Mouse (Mus musculus) common myeloid progenitor, adult 5-6 weeks (primary cell): ENCODE data around the gene Pdss1. TPM values are rescaled to one million over a fixed set of nuclear protein-coding genes. Genes with fewer than 3 reads are reported as not detected.

ENCODE experiments used
- ATAC-seq: replicated peaks from 2 replicates; pipeline ENCODE4 v1.8.0; 2016; ENCODE audit warnings: low read depth, mild to moderate bottlenecking, moderate TSS enrichment, inconsistent platforms; ENCODE audit not compliant: poor library complexity, severe bottlenecking
- total RNA-seq: library from RNA; stranded (forward); fragments of 200-1000, 187-1606 nt; gene quantifications from 2 replicates; pipeline ENCODE4 v1.2.3, GENCODE M21; 2017

The Pdss1 gene
- total RNA-seq, 1 experiment from 2014 or later: 34.5 TPM

- no peak for ATAC-seq
Observed at GRCm38 (mm10) chr2:22955914-22956313, 60.6 kb downstream of the Pdss1 start.

GRCm38 (mm10) chr2:22957415-22957814, 62.1 kb downstream of the Pdss1 start:
- no peak for ATAC-seq

GRCm38 (mm10) chr2:22961681-22962080, 66.4 kb downstream of the Pdss1 start:
- ATAC-seq: no peak

GRCm38 (mm10) chr2:22962242-22962641, 66.9 kb downstream of the Pdss1 start:
- ATAC-seq: no peak

GRCm38 (mm10) chr2:22962970-22963369, 67.6 kb downstream of the Pdss1 start:
- ATAC-seq: peak; percentile 58

- no peak for ATAC-seq
Observed at GRCm38 (mm10) chr2:22977387-22977973, 82.2 kb downstream of the Pdss1 start.

GRCm38 (mm10) chr2:22985973-22986657, 90.8 kb downstream of the Pdss1 start:
- ATAC-seq: no peak

Other genes starting within 250 kb of the Pdss1 start
- gene Apbb1ip, start 121.4 kb upstream of the Pdss1 start, total RNA-seq: 24.3 and 43.8 TPM in 2 replicates
- 106 and 124 TPM in 2 replicates for gene Abi1, start 144.7 kb downstream of the Pdss1 start, total RNA-seq
- 29.0 and 29.1 TPM in 2 replicates for gene Acbd5, start 172.6 kb downstream of the Pdss1 start, total RNA-seq